Mouse (Mus musculus): ENCODE measurements at regions not wholly inside any gene's neighbourhood (a gene's known extent, or its start where the extent isn't known, plus 50 kb on each side); places are given as distances from the start of the nearest gene placed in this dataset.

DNA sequence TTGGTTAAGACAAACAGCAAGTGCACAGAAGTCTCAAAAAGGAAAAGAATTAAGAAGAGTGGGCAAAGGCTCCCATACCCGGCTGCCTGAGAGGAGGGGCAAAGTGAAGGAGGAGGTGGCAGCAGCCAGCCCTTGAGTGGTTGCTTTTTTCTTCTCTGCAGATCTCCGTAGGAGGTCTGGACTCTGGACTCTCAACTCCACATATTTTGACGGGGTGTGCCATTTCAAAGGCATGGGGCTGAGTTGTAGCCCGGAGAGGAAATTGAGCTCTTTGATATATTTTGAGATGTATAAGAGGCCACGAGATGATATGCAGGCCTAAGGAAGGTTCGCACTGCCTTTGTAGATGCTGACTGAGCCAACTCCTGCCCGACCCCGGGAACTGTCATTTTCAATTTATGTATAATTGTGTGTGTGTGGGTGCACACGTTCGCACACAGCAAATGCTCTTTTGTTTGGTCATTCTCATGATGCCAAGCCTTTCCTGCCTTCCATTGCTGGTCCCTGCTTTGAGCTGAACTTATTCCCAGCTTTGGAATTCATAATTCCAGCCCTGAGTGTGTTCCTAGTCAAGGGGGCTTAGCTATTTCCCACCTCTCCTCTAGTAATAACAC is 56.4 kb downstream of the Cxcr4 start:
- no peak overlapping the region for H3K4me3 ChIP-seq (replicated peaks; ENCODE audit: extremely low read depth, low read depth, low read length)
- TF ChIP-seq POLR2A (IDR thresholded peaks at IDR 0.05; ENCODE audit: borderline replicate concordance, extremely low read depth, low read depth, low read length) = no peak
- TF ChIP-seq CTCF (IDR thresholded peaks at IDR 0.05; ENCODE audit: insufficient read depth, low read length) = no peak
- DNase-seq = no peak
- 56% methylated on average over 10 of the region's 10 CpGs for WGBS
- H3K4me1 ChIP-seq (ENCODE audit: control insufficient read depth, insufficient read depth, low read length) = 0 out of 2 replicates have a peak, but pooled peaks cover 4% of the 10 kb centered on the region

DNA sequence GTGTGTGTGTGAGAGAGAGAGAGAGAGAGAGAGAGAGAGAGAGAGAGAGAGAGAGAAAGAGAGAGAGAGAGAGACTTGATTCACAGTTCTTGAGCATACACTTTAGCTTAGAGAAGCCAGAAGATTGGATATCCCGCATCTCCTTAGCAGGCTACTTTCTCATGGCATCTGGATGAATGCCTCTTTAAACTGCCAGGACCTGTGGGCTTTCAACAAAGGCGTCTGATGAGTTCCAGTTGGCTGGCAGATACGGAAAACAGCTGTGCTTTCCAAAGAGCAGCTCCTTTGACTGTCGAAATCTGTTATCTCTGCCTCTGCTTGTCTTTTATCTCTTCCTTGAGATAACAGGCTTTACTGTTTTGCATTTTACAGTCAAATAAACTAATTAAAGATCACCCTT is 59.5 kb downstream of the Cxcr4 start:
- Histone ChIP-seq H3K4me3 (replicated peaks; ENCODE audit: extremely low read depth, low read depth, low read length) (no peak overlapping the region), H3K4me1 (ENCODE audit: control insufficient read depth, insufficient read depth, low read length) (0 out of 2 replicates have a peak, but pooled peaks cover 4% of the 10 kb centered on the region)
- no peak for DNase-seq
- 17% methylated on average over 4 of the region's 4 CpGs for WGBS
- no peak for TF ChIP-seq CTCF (IDR thresholded peaks at IDR 0.05; ENCODE audit: insufficient read depth, low read length)
- TF ChIP-seq POLR2A (IDR thresholded peaks at IDR 0.05; ENCODE audit: borderline replicate concordance, extremely low read depth, low read depth, low read length) = no peak

DNA sequence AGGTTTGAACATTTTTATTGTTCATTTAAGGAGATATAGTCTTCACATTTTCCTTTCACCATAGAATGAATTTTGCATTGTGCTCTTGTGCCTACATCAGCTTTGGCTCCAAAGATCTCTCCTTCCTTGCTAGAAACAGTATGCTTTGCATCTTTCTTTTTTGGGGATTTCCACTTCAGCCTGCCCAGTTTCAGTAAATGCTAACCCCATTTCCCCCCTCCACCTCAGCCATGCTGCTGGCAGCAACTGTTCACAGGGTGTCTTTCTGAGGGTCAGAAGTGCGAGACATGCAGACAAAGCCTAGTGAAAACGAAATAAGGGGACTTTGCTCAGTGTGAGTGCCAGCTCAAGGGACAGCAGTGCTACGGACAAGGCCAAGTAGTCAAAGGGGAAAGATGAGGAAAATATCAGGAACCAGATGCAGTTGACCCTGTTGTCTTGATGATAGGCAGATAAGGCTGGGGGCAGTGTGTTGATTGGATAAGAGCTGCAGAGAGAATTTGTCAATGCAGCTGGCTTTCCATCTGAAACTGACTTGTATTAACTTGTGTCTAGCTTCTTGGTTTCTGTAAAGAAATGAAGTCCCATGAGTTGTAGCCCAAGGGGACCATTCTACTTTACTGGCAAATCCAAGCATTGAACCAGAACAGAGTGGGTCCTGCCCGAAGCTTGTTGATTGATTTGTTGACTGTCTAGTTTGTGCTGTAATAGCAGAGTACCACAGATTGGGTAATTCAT is 62.1 kb downstream of the Cxcr4 start:
- TF ChIP-seq CTCF (IDR thresholded peaks at IDR 0.05; ENCODE audit: insufficient read depth, low read length) (no peak), POLR2A (IDR thresholded peaks at IDR 0.05; ENCODE audit: borderline replicate concordance, extremely low read depth, low read depth, low read length) (no peak)
- no peak overlapping the region for H3K4me3 ChIP-seq (replicated peaks; ENCODE audit: extremely low read depth, low read depth, low read length)
- DNase-seq = no peak
- 81% methylated on average over 4 of the region's 4 CpGs for WGBS
- 0 out of 2 replicates have a peak, but pooled peaks cover 4% of the 10 kb centered on the region for H3K4me1 ChIP-seq (ENCODE audit: control insufficient read depth, insufficient read depth, low read length)

DNA sequence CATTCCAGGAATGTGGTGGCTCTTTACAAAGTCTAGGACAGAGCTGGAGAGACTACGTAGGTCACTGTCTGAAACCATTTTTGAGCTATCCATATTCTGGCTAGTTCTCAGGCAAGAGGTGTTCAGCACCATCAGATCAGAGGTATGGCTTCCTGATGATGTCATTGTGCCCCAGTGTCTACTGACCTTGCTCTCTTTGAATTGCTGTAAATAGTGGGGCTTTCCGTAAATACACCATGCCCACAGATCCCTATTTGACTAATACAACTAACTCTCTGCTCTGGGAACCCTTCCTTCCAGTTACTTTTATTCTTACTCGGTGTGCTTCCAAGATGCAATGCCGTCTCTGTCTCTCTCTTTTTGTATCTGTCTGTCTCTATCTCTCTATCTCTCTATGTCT is 72.9 kb downstream of the Cxcr4 start:
- H3K4me3 ChIP-seq (replicated peaks; ENCODE audit: extremely low read depth, low read depth, low read length) = no peak overlapping the region
- no peaks in the 10 kb centered on the region for H3K4me1 ChIP-seq (ENCODE audit: control insufficient read depth, insufficient read depth, low read length)
- no peak for DNase-seq
- TF ChIP-seq CTCF (IDR thresholded peaks at IDR 0.05; ENCODE audit: insufficient read depth, low read length) (no peak), POLR2A (IDR thresholded peaks at IDR 0.05; ENCODE audit: borderline replicate concordance, extremely low read depth, low read depth, low read length) (no peak)
- 90% methylated on average over 4 of the region's 4 CpGs for WGBS

DNA sequence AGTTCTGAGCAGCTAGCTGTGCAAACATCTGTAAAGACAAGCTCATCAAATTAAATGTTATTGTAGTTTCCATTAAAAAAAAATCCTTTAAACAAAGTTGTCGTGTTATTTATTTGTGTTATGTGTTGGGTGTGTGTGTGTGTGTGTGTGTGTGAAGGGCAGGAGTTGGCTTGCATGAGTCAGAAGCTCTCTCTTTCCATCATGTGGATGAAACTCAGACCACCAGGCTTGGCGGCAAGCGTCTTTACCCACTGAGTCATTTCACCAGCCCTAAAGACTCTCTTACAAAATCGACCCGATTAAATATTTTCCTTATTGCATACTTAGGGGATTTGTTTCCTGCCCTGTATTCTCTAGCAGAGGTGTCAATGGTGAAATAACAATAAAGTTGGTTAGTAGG is 73.6 kb downstream of the Cxcr4 start:
- DNase-seq = no peak
- Histone ChIP-seq H3K4me1 (ENCODE audit: control insufficient read depth, insufficient read depth, low read length) (no peaks in the 10 kb centered on the region), H3K4me3 (replicated peaks; ENCODE audit: extremely low read depth, low read depth, low read length) (no peak overlapping the region)
- no peak for TF ChIP-seq CTCF (IDR thresholded peaks at IDR 0.05; ENCODE audit: insufficient read depth, low read length)
- TF ChIP-seq POLR2A (IDR thresholded peaks at IDR 0.05; ENCODE audit: borderline replicate concordance, extremely low read depth, low read depth, low read length) = no peak
- 90% methylated on average over 5 of the region's 5 CpGs for WGBS

DNA sequence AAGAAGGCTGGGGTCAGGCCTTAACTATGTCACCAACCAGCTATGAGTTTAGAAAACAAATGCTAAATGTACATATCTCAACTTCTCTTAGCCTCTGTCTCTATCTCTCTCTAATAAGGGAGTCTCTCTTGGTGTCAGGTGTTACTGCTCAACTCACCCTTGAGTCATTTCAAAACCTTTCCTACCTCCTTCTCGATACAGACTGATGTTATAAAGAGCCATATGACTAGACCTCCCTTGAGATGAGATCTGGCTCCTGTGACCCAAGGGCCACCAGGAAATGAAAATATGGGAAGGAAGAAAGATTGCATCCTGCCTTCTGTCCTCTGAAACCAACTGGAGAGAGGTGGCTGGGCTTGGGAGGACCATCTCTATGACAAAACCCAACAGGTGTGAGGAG is 74.7 kb downstream of the Cxcr4 start:
- 91% methylated on average over 1 of the region's 1 CpGs for WGBS
- no peak for DNase-seq
- no peak overlapping the region for H3K4me3 ChIP-seq (replicated peaks; ENCODE audit: extremely low read depth, low read depth, low read length)
- H3K4me1 ChIP-seq (ENCODE audit: control insufficient read depth, insufficient read depth, low read length) = no peaks in the 10 kb centered on the region
- TF ChIP-seq POLR2A (IDR thresholded peaks at IDR 0.05; ENCODE audit: borderline replicate concordance, extremely low read depth, low read depth, low read length) (no peak), CTCF (IDR thresholded peaks at IDR 0.05; ENCODE audit: insufficient read depth, low read length) (no peak)

DNA sequence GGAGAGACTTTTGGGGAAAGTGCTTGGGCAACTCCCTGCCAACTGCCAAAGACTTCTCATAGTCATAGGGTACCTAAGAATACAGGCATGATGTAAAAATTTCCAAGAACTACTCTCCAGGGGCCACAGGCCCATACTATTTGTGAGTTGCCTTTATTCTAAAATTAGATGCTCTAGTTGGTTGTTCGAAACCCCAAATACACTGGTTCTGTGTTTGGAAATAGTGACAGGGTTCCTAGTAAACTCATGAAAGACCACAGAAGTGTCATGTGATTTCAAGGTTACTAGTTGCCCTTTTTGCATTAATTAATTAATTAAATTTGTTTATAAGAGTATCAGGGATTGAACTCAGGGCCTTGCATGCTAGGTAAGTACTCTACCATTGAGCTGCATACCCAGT is 77.8 kb downstream of the Cxcr4 start:
- Histone ChIP-seq H3K4me3 (replicated peaks; ENCODE audit: extremely low read depth, low read depth, low read length) (no peak overlapping the region), H3K4me1 (ENCODE audit: control insufficient read depth, insufficient read depth, low read length) (no peaks in the 10 kb centered on the region)
- TF ChIP-seq CTCF (IDR thresholded peaks at IDR 0.05; ENCODE audit: insufficient read depth, low read length) = no peak
- no peak for TF ChIP-seq POLR2A (IDR thresholded peaks at IDR 0.05; ENCODE audit: borderline replicate concordance, extremely low read depth, low read depth, low read length)
- no peak for DNase-seq
- WGBS = 88% methylated on average over 1 of the region's 1 CpGs

DNA sequence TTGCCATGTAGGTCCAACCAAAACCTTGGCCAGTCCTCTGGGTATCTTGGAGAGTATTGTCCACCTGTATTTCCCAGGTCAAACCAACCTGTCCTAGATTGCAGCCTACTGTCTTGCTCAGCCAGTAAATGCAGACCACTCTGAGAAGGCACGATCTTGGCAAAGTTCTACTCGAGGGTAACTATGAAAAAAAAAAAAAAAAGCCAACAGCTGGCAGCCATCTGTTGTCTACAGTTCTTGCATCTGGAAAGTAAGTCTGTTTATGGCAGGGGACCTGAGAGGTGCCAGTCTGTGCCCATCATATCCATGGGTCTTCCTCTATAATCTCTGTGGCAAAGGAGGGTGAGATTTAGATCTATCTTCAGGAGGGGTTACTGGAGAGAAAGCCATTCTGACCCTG is 78.2 kb downstream of the Cxcr4 start:
- TF ChIP-seq POLR2A (IDR thresholded peaks at IDR 0.05; ENCODE audit: borderline replicate concordance, extremely low read depth, low read depth, low read length) = no peak
- no peak for TF ChIP-seq CTCF (IDR thresholded peaks at IDR 0.05; ENCODE audit: insufficient read depth, low read length)
- no peak overlapping the region for H3K4me3 ChIP-seq (replicated peaks; ENCODE audit: extremely low read depth, low read depth, low read length)
- no peaks in the 10 kb centered on the region for H3K4me1 ChIP-seq (ENCODE audit: control insufficient read depth, insufficient read depth, low read length)
- 69% methylated on average over 2 of the region's 2 CpGs for WGBS
- DNase-seq = no peak

DNA sequence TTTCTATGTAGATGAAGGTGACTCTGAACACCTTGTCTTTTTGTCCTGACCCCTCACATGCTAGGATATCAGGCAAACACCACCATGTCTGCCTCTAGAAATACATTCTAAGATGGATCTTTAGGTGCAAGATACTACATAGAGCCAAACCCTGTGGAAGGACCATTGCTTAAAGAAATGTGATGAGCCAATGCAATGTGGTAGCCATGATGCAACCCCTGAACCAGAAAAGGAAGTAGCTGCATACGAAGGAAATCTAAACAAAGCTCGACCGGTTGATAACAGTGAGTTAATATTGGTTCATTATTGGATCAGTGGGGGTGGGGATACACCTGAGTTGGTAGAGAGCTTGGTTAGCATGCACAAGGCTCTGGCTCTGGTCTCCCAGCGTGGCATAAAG is 78.9 kb downstream of the Cxcr4 start:
- no peak for TF ChIP-seq POLR2A (IDR thresholded peaks at IDR 0.05; ENCODE audit: borderline replicate concordance, extremely low read depth, low read depth, low read length)
- 57% methylated on average over 4 of the region's 4 CpGs for WGBS
- Histone ChIP-seq H3K4me1 (ENCODE audit: control insufficient read depth, insufficient read depth, low read length) (no peaks in the 10 kb centered on the region), H3K4me3 (replicated peaks; ENCODE audit: extremely low read depth, low read depth, low read length) (no peak overlapping the region)
- DNase-seq = no peak

DNA sequence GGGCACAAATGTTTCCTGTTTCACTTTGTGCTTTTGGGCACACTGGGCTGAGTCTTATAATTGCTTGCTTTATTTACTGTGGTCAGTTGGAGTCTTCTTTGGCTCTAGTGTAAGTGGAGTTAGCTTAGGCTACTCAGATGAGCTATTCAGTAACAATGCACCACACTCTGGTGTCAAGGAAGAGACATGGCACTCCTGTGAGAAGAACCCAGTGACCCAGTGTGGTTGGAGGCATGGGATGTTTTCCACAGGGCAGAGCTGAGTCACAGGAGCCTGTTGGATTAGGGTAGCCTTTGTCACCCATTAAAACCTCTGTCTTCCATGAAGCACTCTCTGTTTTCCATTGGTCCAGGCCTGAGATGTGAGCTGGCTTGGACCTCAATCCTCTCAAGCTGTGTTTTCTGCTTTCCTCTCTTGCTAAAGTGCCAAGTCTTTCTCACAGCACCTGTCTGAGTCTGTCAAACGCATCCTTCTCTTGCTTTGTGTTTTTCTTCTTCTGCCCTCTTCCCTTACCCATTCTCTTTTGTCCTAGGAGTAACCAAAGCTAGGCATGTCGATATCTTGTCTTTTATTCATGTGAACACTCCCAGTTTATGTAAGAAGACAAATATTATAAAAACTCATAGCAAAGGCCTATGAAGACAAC is 83.2 kb downstream of the Cxcr4 start:
- 84% methylated on average over 2 of the region's 2 CpGs for WGBS
- Histone ChIP-seq H3K4me1 (ENCODE audit: control insufficient read depth, insufficient read depth, low read length) (no peaks in the 10 kb centered on the region), H3K4me3 (replicated peaks; ENCODE audit: extremely low read depth, low read depth, low read length) (no peak overlapping the region)
- TF ChIP-seq CTCF (IDR thresholded peaks at IDR 0.05; ENCODE audit: insufficient read depth, low read length) (no peak), POLR2A (IDR thresholded peaks at IDR 0.05; ENCODE audit: borderline replicate concordance, extremely low read depth, low read depth, low read length) (no peak)
- no peak for DNase-seq

Measured in lung, adult 2 months (tissue).